Mouse (Mus musculus): Measurements from ENCODE around the gene Mta1.

Mta1 gene

GRCm38 (mm10) chr12:113146112-113147057 lies 48.3 kb downstream of the Mta1 start, which contains the start of gene Crip1:
Crip1 (plus strand) TSS chr12:113146316.
- ChIA-PET CTCF (interaction anchor here (0.5 to 7.8 kb wide), 56 partner anchors 9 to 423 kb away, joined by 3 to 85 read pairs (median 4); partner anchors contain the start of genes Tedc1 (in 4 of the 4), Tex22 (in 2 of the 4), Brf1 (in 1 of the 4) and Btbd6 (in 1 of the 4)), POLR2A (interaction anchor here (0.6 to 4.1 kb wide), 22 partner anchors 9 to 317 kb away, joined by 3 to 37 read pairs (median 4); partner anchors contain the start of genes Tedc1 (in 4 of the 4), Brf1 (in 1 of the 4), Btbd6 (in 1 of the 4) and Cdca4 (in 1 of the 4))

- POLR2A ChIA-PET = interaction anchor here in 3 of 4 experiments (1.0 to 4.1 kb wide), 10 partner anchors 8 to 73 kb away, joined by 3 to 37 read pairs (median 6); partner anchors contain the start of genes Tedc1 (in 3 of the 3) and Tex22 (in 1 of the 3)
- CTCF ChIA-PET = interaction anchor here in 3 of 4 experiments (0.6 to 4.3 kb wide), 11 partner anchors 8 to 145 kb away, joined by 3 to 55 read pairs (median 6); partner anchors contain the start of gene Tedc1 (in 2 of the 3)
Observed at GRCm38 (mm10) chr12:113147481-113147880, 49.4 kb downstream of the Mta1 start.

GRCm38 (mm10) chr12:113148381-113149035 lies 50.4 kb downstream of the Mta1 start:
- CTCF ChIA-PET = interaction anchor here in 1 of 4 experiments (0.6 to 1.9 kb wide), 4 partner anchors 9 to 74 kb away, joined by 3 to 7 read pairs (median 5); partner anchors contain the start of genes Crip2 and Tex22
- POLR2A ChIA-PET = interaction anchor here in 2 of 4 experiments (0.6 to 2.3 kb wide), 9 partner anchors 8 to 172 kb away, joined by 3 to 6 read pairs (median 3); partner anchors contain the start of genes Crip2 (in 2 of the 2) and Btbd6 (in 1 of the 2)

GRCm38 (mm10) chr12:113149341-113149740 lies 51.3 kb downstream of the Mta1 start:
- CTCF ChIA-PET = interaction anchor here in 1 of 4 experiments (1.3 to 1.9 kb wide), 2 partner anchors 68 to 75 kb away, joined by 7 read pairs; partner anchors contain the start of gene Tex22
- POLR2A ChIA-PET = interaction anchor here in 2 of 4 experiments (0.7 to 2.3 kb wide), 6 partner anchors 9 to 173 kb away, joined by 3 to 6 read pairs (median 4); partner anchors contain the start of genes Crip2 (in 2 of the 2) and Btbd6 (in 1 of the 2)

- ChIA-PET POLR2A (interaction anchor here in 2 of 4 experiments (0.7 to 2.3 kb wide), 4 partner anchors 9 to 36 kb away, joined by 3 to 5 read pairs (median 4); partner anchors contain the start of genes Crip2 (in 1 of the 2) and Tmem121 (in 1 of the 2)), CTCF (interaction anchor here (0.6 to 1.9 kb wide), 5 partner anchors 8 to 1880 kb away, joined by 3 to 7 read pairs (median 4); partner anchors contain the start of gene Tex22 (in 1 of the 4))
Observed at GRCm38 (mm10) chr12:113149896-113150295, 51.8 kb downstream of the Mta1 start.

- CTCF ChIA-PET = interaction anchor here (0.6 to 1.2 kb wide), 4 partner anchors 8 to 275 kb away, joined by 3 to 4 read pairs (median 4); no protein-coding TSS in a partner anchor
Observed at GRCm38 (mm10) chr12:113150591-113150990, 52.5 kb downstream of the Mta1 start.

GRCm38 (mm10) chr12:113151046-113151445 lies 53.0 kb downstream of the Mta1 start:
- POLR2A ChIA-PET = interaction anchor here (1.0 to 1.7 kb wide), 8 partner anchors 8 to 37 kb away, joined by 3 to 5 read pairs (median 4); partner anchors contain the start of genes Crip2 (in 3 of the 4) and Tmem121 (in 1 of the 4)
- CTCF ChIA-PET = interaction anchor here (0.6 to 1.2 kb wide), 6 partner anchors 9 to 1915 kb away, joined by 3 to 4 read pairs (median 4); partner anchors contain the start of gene Crip2 (in 1 of the 4)

More at GRCm38 (mm10) chr12:113150591-113150990, 52.5 kb downstream of the Mta1 start:
- POLR2A ChIA-PET = interaction anchor here in 3 of 4 experiments (0.8 to 2.3 kb wide), 8 partner anchors 8 to 37 kb away, joined by 3 to 5 read pairs (median 4); partner anchors contain the start of genes Crip2 (in 3 of the 3) and Tmem121 (in 1 of the 3)

- CTCF ChIA-PET = interaction anchor here in 2 of 4 experiments (0.8 kb wide), 2 partner anchors 12 to 1916 kb away, joined by 4 read pairs; partner anchors contain the start of gene Crip2 (in 1 of the 2)
- POLR2A ChIA-PET = interaction anchor here in 3 of 4 experiments (1.0 to 1.7 kb wide), 6 partner anchors 9 to 36 kb away, joined by 3 to 5 read pairs (median 4); partner anchors contain the start of gene Crip2 (in 3 of the 3)
Observed at GRCm38 (mm10) chr12:113151661-113152271, 53.7 kb downstream of the Mta1 start.

- ChIA-PET POLR2A (interaction anchor here in 2 of 4 experiments (1.1 to 1.6 kb wide), 2 partner anchors 12 kb away, joined by 3 to 5 read pairs; partner anchors contain the start of gene Crip2 (in 1 of the 2)), CTCF (no interaction called here)
Observed at GRCm38 (mm10) chr12:113152272-113152661, 54.2 kb downstream of the Mta1 start.

GRCm38 (mm10) chr12:113152991-113153525 lies 55.0 kb downstream of the Mta1 start:
- ChIA-PET CTCF (interaction anchor here in 1 of 4 experiments (1.0 to 1.3 kb wide), 2 partner anchors 10 to 79 kb away, joined by 3 to 4 read pairs; partner anchors contain the start of gene Tex22), POLR2A (interaction anchor here in 2 of 4 experiments (0.5 to 1.6 kb wide), 3 partner anchors 9 to 1424 kb away, joined by 3 to 5 read pairs (median 3); no protein-coding TSS in a partner anchor)

GRCm38 (mm10) chr12:113153971-113154370 lies 55.9 kb downstream of the Mta1 start:
- ChIA-PET POLR2A (interaction anchor here in 3 of 4 experiments (0.5 to 4.4 kb wide), 5 partner anchors 10 to 639 kb away, joined by 3 to 41 read pairs (median 3); no protein-coding TSS in a partner anchor), CTCF (interaction anchor here in 1 of 4 experiments (1.3 kb wide), 1 partner anchor 80 kb away, joined by 3 read pairs; the partner anchor contains the start of gene Tex22)

GRCm38 (mm10) chr12:113154747-113155075 lies 56.6 kb downstream of the Mta1 start:
- CTCF ChIA-PET = interaction anchor here (0.5 to 4.1 kb wide), 21 partner anchors 8 to 456 kb away, joined by 3 to 85 read pairs (median 4); partner anchors contain the start of genes Crip1 (in 4 of the 4), Crip2 (in 1 of the 4) and Tex22 (in 1 of the 4)
- POLR2A ChIA-PET = interaction anchor here in 3 of 4 experiments (0.6 to 4.4 kb wide), 13 partner anchors 8 to 408 kb away, joined by 3 to 41 read pairs (median 14); partner anchors contain the start of genes Crip1 (in 3 of the 3), Crip2 (in 2 of the 3) and Jag2 (in 1 of the 3)

GRCm38 (mm10) chr12:113155076-113155771 lies 57.1 kb downstream of the Mta1 start:
- POLR2A ChIA-PET = interaction anchor here (0.6 to 4.4 kb wide), 25 partner anchors 9 to 408 kb away, joined by 3 to 41 read pairs (median 6); partner anchors contain the start of genes Crip1 (in 3 of the 4), Crip2 (in 2 of the 4), Brf1 (in 1 of the 4) and Jag2 (in 1 of the 4)
- CTCF ChIA-PET = interaction anchor here (0.5 to 4.1 kb wide), 37 partner anchors 7 to 457 kb away, joined by 3 to 85 read pairs (median 4); partner anchors contain the start of genes Crip1 (in 4 of the 4), Tex22 (in 2 of the 4), Brf1 (in 1 of the 4) and Crip2 (in 1 of the 4)

- ChIA-PET CTCF (interaction anchor here (0.6 to 4.1 kb wide), 34 partner anchors 8 to 280 kb away, joined by 3 to 85 read pairs (median 4); partner anchors contain the start of genes Crip1 (in 4 of the 4), Tex22 (in 2 of the 4), Tmem121 (in 2 of the 4) and Brf1 (in 1 of the 4)), POLR2A (interaction anchor here (0.6 to 4.4 kb wide), 36 partner anchors 9 to 362 kb away, joined by 3 to 41 read pairs (median 5); partner anchors contain the start of genes Crip1 (in 4 of the 4), Brf1 (in 2 of the 4), Crip2 (in 2 of the 4) and Jag2 (in 1 of the 4))
Observed at GRCm38 (mm10) chr12:113155887-113156539, 57.9 kb downstream of the Mta1 start, which contains the start of gene Tedc1. Tedc1 (plus strand) TSS chr12:113156421.
